Mouse (Mus musculus) intestine, embryonic 15.5 days (tissue): Measurements from ENCODE around the gene Spata7. TPM values are rescaled to one million over a fixed set of nuclear protein-coding genes. Genes with fewer than 3 reads are reported as not detected.

Source experiments
- ATAC-seq: fragments of 200-750 bp; cut with Nextera tagmentation; 2 replicates; pipeline ENCODE4 v1.8.0; 2017; ENCODE audit warnings: moderate TSS enrichment, moderate library complexity
- H3K27ac ChIP-seq: fragments of 300-500 bp; sonication (generic); 2 replicates; pipeline ENCODE4 v1.5.1; 2015; ENCODE audit warnings: mild to moderate bottlenecking, inconsistent platforms
- H3K27me3 ChIP-seq: fragments of 300-500 bp; sonication (generic); replicated peaks from 2 replicates; pipeline ENCODE4 v1.6.1; 2015; ENCODE audit warnings: inconsistent platforms
- H3K36me3 ChIP-seq: fragments of 300-500 bp; sonication (generic); 2 replicates; pipeline ENCODE4 v1.6.1; 2015; ENCODE audit warnings: inconsistent platforms
- H3K4me1 ChIP-seq: fragments of 300-500 bp; sonication (generic); replicated peaks from 2 replicates; pipeline ENCODE4 v1.6.1; 2015; ENCODE audit warnings: inconsistent platforms
- H3K4me2 ChIP-seq: fragments of 300-500 bp; sonication (generic); replicated peaks from 2 replicates; pipeline ENCODE4 v1.6.1; 2015; ENCODE audit warnings: mild to moderate bottlenecking, inconsistent platforms
- H3K4me3 ChIP-seq: fragments of 300-500 bp; sonication (generic); replicated peaks from 2 replicates; pipeline ENCODE4 v1.5.1; 2015; ENCODE audit warnings: inconsistent platforms
- H3K9ac ChIP-seq: fragments of 300-500 bp; sonication (generic); 2 replicates; pipeline ENCODE4 v1.6.1; 2015; ENCODE audit warnings: inconsistent platforms
- H3K9me3 ChIP-seq: fragments of 300-500 bp; sonication (generic); 2 replicates; pipeline ENCODE4 v1.6.1; 2016; ENCODE audit warnings: inconsistent platforms
- WGBS: fragments of 180-500 bp; shearing (Covaris S2); methylation state at CpG from one replicate; pipeline ENCODE4 v1.1.7; 2015; 5-methylcytosine and 5-hydroxymethylcytosine counted together
- polyA plus RNA-seq: library from polyadenylated mRNA; unstranded; fragments of >200 nt; fragmentation: Nextera tagmentation; extraction: Ambion mirVana; gene quantifications from 2 replicates; pipeline ENCODE4 v1.2.1, GENCODE M21; 2015

Spata7 gene
- polyA plus RNA-seq = 9.4 and 10.8 TPM in 2 replicates

DNA sequence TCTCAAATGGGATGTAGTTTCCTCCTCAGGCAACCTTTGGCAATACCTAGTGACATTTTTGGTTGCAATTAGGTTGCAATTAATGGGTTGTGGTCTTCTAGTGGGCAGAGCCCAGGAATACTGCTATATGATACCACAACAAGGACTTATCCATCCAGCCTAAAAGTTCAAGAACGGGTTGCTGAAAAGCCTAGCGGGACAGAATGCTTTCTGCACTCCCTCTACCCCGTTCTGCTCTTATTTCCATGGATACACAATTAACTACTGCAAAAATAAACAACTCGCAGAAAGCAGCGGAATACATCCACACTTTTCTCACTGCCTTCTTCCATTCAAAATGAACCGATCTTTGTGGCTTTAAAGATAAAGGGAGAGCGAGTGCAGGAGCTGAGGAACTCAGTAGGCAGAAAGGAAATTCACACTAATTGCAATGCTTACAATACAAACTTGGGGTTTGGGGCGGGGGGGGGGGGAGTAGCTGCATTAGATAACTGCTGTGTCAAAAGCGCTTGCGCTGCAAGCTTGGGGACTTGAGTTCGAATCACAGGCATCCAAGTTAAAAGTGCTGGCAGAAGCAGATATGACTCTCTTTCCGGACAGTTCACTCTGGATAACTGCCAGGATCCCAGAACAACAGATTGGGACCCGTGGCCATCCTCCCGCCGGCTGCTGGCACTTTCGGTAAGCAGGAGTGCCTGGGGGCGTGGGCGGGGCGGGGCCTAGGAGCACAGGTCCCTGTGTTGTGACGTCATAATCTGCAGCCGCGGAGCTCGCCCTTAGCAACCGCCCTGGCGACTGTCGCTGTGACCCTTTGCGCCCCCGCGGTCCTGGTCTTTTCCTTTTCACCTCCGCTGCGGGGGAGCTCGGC lies at the start of gene Spata7:
Gene Spata7 (plus strand): TSS at position 766 of the 868 bp plus-strand sequence.
- WGBS = 3% methylated on average over 32 of the region's 32 CpGs
- Histone ChIP-seq H3K4me2 (peak within 1 kb of the TSS; percentile 68), H3K36me3 (no peaks in the 10 kb centered on the region), H3K4me3 (peak within 1 kb of the TSS; percentile 74), H3K27ac (peak within 1 kb of the TSS; percentile 37; the same call in 1 of the 2 replicates), H3K9me3 (no peaks in the 10 kb centered on the region), H3K9ac (peak within 1 kb of the TSS; percentile 63), H3K27me3 (no peaks in the 10 kb centered on the region), H3K4me1 (0 out of 2 replicates have a peak, but pooled peaks cover 2% of the 10 kb centered on the region)
- peak; percentile 98 for ATAC-seq

DNA sequence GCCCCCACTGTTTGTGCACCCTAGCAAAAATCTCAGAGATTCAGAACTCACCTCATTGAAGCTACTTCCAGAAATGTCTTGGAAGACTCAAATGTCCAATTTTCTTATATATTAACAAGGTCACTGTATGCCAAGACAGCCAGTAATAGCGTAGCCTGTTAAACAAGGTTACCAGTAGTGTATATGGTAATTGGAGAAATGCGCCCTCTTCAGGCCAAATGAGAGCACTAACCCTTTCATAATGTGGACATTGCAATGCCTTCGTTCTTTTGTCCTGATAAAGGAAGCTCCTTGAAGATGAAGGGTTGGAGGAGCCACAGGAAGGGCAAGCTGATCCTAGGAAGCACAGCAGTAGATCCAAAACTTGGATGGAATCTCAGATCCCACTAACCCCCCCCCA lies 42.7 kb upstream of the Spata7 start:
- H3K27me3 ChIP-seq = 0 out of 2 replicates have a peak, but pooled peaks cover 2% of the 10 kb centered on the region
- H3K27ac ChIP-seq = no peak overlapping the region
- H3K36me3 ChIP-seq = no peaks in the 10 kb centered on the region
- no peak for ATAC-seq
- no peak overlapping the region for H3K4me2 ChIP-seq
- H3K9me3 ChIP-seq = no peaks in the 10 kb centered on the region
- H3K4me1 ChIP-seq = no peaks in the 10 kb centered on the region
- H3K4me3 ChIP-seq = no peak overlapping the region
- WGBS = 35% methylated on average over 3 of the region's 3 CpGs
- no peak overlapping the region for H3K9ac ChIP-seq

DNA sequence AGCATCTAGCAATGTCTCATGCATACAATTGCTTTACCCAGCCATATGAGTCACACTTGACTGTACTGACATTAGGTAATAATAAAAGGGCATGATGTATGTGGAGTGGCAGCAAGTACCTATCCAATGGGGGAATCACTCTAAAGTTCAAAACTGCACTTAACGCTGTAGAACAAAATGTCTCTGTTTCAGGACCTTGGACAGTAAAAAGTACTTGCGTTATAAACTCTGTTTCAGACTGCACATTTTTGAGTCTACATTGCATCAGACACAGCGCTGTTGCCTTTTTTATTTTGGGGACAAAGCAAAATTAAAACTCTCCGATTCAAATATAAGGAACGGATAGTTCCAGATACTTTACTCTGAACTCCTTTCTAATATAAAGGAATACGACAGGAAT lies 39.4 kb upstream of the Spata7 start:
- Histone ChIP-seq H3K9ac (no peak overlapping the region), H3K4me3 (no peak overlapping the region), H3K9me3 (no peaks in the 10 kb centered on the region), H3K36me3 (no peaks in the 10 kb centered on the region), H3K4me1 (no peaks in the 10 kb centered on the region), H3K27me3 (0 out of 2 replicates have a peak, but pooled peaks cover 2% of the 10 kb centered on the region), H3K4me2 (no peak overlapping the region), H3K27ac (no peak overlapping the region)
- ATAC-seq = no peak
- 60% methylated on average over 6 of the region's 6 CpGs for WGBS

DNA sequence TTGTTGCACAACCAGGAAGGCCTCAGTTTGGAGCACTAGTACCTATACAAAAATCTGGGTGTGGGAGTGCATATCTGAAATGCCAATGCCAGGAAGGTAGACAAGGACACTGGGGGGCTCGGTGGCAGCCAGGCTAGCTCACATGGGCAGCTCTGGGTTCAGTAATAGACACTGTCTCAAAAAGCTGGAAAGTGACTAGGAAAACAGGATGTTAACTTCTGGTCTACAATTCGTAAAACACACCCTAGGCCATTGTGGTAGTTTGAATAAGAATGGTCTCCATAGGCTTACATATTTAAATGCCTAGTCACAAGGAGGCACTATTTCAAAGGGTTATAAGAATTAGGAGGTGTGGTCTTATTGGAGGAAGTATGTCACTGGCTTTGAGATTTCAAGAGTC lies 36.9 kb upstream of the Spata7 start:
- no peak for ATAC-seq
- Histone ChIP-seq H3K4me2 (no peak overlapping the region), H3K36me3 (no peaks in the 10 kb centered on the region), H3K27me3 (no peaks in the 10 kb centered on the region), H3K4me1 (no peaks in the 10 kb centered on the region), H3K9ac (no peak overlapping the region), H3K27ac (no peak overlapping the region), H3K4me3 (no peak overlapping the region), H3K9me3 (no peaks in the 10 kb centered on the region)
- WGBS = 91% methylated on average over 2 of the region's 2 CpGs

DNA sequence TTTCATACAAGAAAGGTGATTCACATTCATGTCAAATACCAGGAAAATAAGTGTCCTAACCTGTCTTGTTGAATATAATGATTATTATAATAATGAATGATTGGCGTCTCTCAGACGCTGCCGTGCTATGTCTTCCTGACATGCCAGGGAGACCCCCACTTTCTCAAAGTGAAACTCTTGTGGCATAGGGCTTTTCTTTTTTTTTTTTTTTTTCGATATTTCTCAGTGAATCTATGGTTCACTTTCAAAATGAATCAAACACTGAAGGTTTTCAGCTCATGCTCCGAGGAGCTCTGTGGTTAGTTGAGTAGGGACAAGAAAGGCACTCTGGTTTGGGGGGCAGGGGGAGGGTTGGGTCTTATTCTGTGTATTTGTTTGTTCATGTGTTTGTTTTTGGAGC lies 27.1 kb upstream of the Spata7 start:
- no peak overlapping the region for H3K4me3 ChIP-seq
- H3K27ac ChIP-seq = no peak overlapping the region
- H3K9ac ChIP-seq = no peak overlapping the region
- H3K4me2 ChIP-seq = no peak overlapping the region
- H3K9me3 ChIP-seq = no peaks in the 10 kb centered on the region
- WGBS = 84% methylated on average over 5 of the region's 5 CpGs
- no peaks in the 10 kb centered on the region for H3K27me3 ChIP-seq
- H3K36me3 ChIP-seq = no peaks in the 10 kb centered on the region
- no peaks in the 10 kb centered on the region for H3K4me1 ChIP-seq
- no peak for ATAC-seq

DNA sequence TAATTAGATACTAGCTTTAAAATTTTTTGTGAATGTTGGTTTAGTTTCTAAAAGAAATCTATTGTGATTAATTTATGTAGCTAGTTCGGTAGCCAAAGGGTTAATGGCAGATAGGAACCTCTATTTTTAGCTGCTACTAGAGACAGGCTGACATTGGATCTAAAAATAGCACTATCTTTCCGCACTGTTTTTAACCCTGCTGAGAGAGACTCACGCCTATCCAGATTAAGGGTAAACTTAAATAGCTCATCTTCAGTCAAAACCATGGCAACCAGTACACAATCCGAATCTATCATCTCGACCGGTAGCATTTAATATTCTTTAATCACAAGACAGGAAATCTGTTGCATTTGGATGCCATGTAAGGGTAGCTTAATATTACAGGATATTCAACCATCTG lies 25.8 kb upstream of the Spata7 start:
- Histone ChIP-seq H3K4me1 (no peaks in the 10 kb centered on the region), H3K4me2 (no peak overlapping the region), H3K9ac (no peak overlapping the region), H3K27me3 (no peaks in the 10 kb centered on the region), H3K4me3 (no peak overlapping the region), H3K27ac (no peak overlapping the region), H3K36me3 (no peaks in the 10 kb centered on the region), H3K9me3 (no peaks in the 10 kb centered on the region)
- 28% methylated on average over 6 of the region's 6 CpGs for WGBS
- ATAC-seq = no peak

DNA sequence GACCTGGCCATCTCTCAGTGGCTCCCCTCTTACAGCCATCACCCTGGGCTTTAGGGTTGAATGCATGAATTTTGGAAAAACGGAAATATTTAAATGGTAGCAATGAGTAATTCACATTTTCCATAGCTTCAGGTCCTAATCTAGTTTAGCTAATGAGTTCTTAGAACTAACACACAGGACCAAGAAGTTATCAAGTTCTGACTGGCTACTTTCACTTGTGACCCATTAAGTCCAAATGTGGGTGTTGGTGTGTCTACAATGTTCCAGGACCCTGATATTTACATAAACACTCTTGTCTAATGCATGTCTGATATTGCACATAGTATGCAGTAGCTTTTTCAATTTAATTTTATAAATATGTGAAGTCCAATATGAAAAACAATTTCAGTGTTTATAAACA lies 22.7 kb upstream of the Spata7 start:
- H3K9ac ChIP-seq = no peak overlapping the region
- H3K27me3 ChIP-seq = no peaks in the 10 kb centered on the region
- H3K27ac ChIP-seq = no peak overlapping the region
- no peak overlapping the region for H3K4me2 ChIP-seq
- no peaks in the 10 kb centered on the region for H3K4me1 ChIP-seq
- H3K4me3 ChIP-seq = no peak overlapping the region
- WGBS = 83% methylated on average over 1 of the region's 1 CpGs
- no peak for ATAC-seq
- no peaks in the 10 kb centered on the region for H3K36me3 ChIP-seq
- no peaks in the 10 kb centered on the region for H3K9me3 ChIP-seq

DNA sequence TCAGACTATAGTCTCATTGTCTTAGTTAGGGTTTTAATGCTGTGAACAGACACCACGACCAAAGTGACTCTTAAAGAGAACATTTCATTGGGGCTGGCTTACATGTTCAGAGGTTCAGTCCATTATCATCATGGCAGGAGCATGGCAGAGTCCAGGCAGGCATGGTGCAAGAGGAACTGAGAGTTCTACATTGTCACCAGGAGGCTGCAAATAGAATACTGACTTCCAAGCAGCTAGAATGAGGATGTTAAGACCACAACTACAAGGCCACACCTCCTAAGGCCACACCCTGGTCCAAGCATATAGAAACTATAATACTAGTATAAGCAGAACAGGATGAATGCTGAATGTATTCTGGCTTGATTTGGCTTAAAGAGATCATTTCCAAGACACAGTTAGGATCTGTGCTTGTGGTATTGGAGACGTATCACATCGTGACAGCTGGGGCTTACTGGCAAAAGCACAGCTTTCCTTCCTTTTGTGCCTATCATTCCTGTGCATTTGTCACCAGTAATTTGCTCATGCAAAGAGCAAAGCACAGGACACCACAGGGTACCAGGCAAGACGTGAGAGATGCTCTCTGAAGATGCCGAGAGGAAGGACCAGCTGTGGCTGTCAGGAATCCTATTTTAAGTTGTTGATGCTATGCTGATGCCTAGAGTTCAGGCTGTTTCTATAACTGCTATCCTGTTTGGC lies 21.2 kb upstream of the Spata7 start:
- Histone ChIP-seq H3K4me2 (no peak overlapping the region), H3K36me3 (no peaks in the 10 kb centered on the region), H3K4me3 (no peak overlapping the region), H3K27me3 (no peaks in the 10 kb centered on the region), H3K9me3 (no peaks in the 10 kb centered on the region), H3K4me1 (no peaks in the 10 kb centered on the region), H3K27ac (no peak overlapping the region), H3K9ac (no peak overlapping the region)
- 75% methylated on average over 5 of the region's 5 CpGs for WGBS
- ATAC-seq = no peak

DNA sequence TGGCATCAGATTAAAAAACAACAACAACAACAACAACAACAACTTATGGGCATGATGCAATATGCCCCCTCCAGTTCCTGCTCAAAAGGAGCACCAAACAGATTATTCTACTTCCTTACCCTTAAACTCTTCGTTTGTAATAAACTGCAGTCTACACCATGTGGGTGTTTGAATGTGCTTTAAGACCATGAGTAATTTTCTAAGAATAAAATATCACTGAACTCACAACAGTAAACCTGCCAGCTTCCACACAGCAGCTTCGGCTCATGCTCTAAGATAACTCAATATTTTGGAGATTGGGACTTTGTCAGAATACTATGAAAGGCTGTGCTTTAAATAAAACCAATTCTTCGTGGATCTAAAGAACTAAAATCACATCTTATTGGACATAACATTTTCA lies 17.6 kb upstream of the Spata7 start:
- H3K9ac ChIP-seq = no peak overlapping the region
- WGBS = 72% methylated on average over 3 of the region's 3 CpGs

DNA sequence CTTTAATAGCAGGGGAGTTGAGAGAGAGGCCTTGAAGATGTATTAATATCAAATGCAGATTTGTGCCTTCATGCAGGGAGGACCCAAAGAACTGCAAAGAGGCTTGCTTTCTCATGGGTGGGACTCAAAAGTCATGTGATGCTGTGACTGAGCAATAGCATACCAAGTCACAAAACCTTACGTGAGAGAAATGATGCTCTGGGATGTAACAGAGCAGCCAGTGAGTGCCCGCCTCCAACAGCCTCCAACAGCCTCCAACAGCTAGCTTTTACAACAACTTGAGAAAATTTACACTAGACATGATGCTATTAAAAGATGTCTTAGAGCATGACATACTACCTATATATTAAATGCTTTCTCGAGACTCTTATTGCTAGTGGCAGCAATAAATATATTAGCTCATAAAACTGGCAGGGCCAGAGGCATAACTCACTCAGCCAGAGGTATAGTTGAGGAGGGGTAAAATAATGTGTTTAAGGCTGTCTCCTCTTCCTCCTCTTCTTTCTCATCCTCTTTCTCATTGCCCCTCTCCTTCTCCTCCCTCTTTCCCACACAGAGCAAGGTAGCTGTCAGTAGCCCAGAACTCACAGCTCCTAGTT lies 12.9 kb upstream of the Spata7 start:
- Histone ChIP-seq H3K36me3 (no peaks in the 10 kb centered on the region), H3K9ac (no peak overlapping the region), H3K9me3 (no peaks in the 10 kb centered on the region), H3K27me3 (no peaks in the 10 kb centered on the region), H3K4me1 (no peaks in the 10 kb centered on the region), H3K4me2 (no peak overlapping the region), H3K4me3 (no peak overlapping the region), H3K27ac (no peak overlapping the region)
- ATAC-seq = no peak
- 62% methylated on average over 3 of the region's 3 CpGs for WGBS

More for the DNA sequence above, 17.6 kb upstream of the Spata7 start:
- H3K4me1 ChIP-seq = no peaks in the 10 kb centered on the region
- no peaks in the 10 kb centered on the region for H3K36me3 ChIP-seq
- no peaks in the 10 kb centered on the region for H3K27me3 ChIP-seq
- H3K27ac ChIP-seq = no peak overlapping the region
- no peak overlapping the region for H3K4me3 ChIP-seq
- ATAC-seq = no peak
- H3K4me2 ChIP-seq = no peak overlapping the region
- no peaks in the 10 kb centered on the region for H3K9me3 ChIP-seq

DNA sequence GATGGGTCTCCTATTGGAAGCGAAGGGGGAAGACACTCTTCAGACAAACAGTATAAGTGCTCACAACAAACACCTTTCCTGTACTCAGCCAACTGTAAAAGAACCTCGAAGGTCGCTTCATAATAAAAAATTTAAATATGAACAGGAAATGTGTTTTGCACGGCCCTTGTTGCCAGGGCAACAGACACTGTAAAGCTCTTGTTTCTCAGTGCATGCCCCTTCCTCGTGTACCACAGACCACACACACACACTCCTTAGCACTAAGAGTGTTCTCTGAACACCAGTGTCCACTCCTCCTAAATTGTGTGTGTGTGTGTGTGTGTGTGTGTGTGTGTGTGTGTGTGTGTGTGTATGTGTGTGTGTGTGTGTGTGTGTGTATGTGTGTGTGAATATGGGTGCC lies 12.2 kb upstream of the Spata7 start:
- H3K4me1 ChIP-seq = no peaks in the 10 kb centered on the region

DNA sequence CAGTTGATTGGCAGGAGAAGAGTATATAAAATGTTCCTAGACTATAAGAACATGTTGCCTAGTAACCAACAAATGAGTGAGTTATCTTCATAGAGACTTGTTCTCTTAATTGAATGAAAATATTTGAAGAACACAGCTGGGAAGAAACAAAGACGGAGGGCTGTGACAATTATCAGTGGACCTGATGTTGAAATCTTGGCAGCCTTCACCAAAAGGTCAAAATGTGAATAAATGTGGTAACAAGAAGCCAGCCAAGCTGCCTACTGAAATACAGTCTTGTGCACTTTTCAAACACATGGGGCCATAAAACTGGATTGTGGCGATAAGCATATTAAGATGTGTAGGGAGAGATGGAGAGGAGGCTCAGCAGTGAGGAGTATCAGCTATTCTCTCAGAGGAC lies 8.5 kb upstream of the Spata7 start:
- H3K36me3 ChIP-seq = no peaks in the 10 kb centered on the region
- WGBS = 59% methylated on average over 2 of the region's 2 CpGs
- H3K9me3 ChIP-seq = no peaks in the 10 kb centered on the region
- no peak for ATAC-seq
- no peak overlapping the region for H3K27ac ChIP-seq
- H3K4me2 ChIP-seq = no peak overlapping the region
- no peaks in the 10 kb centered on the region for H3K4me1 ChIP-seq
- no peaks in the 10 kb centered on the region for H3K27me3 ChIP-seq
- no peak overlapping the region for H3K4me3 ChIP-seq
- H3K9ac ChIP-seq = no peak overlapping the region

More for the DNA sequence above, 12.2 kb upstream of the Spata7 start:
- Histone ChIP-seq H3K9ac (no peak overlapping the region), H3K9me3 (no peaks in the 10 kb centered on the region), H3K36me3 (no peaks in the 10 kb centered on the region), H3K27me3 (no peaks in the 10 kb centered on the region), H3K4me2 (no peak overlapping the region), H3K4me3 (no peak overlapping the region), H3K27ac (no peak overlapping the region)
- 47% methylated on average over 5 of the region's 5 CpGs for WGBS
- no peak for ATAC-seq
